Mouse (Mus musculus) heart, postnatal 4 days (tissue): ENCODE data around the gene Nfatc2. TPM values are rescaled to one million over a fixed set of nuclear protein-coding genes. Genes with fewer than 3 reads are reported as not detected.

ENCODE experiments used
- DNase-seq: peaks from one replicate; pipeline ENCODE4 v3.0.0; 2021
- microRNA-seq, 2 experiments: library from miRNA; unstranded; fragments of <30 nt; microRNA quantifications; one replicate each; pipeline ENCODE4 v1.2.0; 2021 to 2022
- total RNA-seq, 2 experiments: library from RNA; stranded (reverse); gene quantifications; 2 replicates each; pipeline ENCODE4 v1.2.3; 2021

Gene Nfatc2
- total RNA-seq, 2 experiments from 2014 or later: 18.8 to 21.3 TPM

GRCm38 (mm10) chr2:168432394-168432793 is 169.1 kb downstream of the Nfatc2 start:
- no peak for DNase-seq

DNA sequence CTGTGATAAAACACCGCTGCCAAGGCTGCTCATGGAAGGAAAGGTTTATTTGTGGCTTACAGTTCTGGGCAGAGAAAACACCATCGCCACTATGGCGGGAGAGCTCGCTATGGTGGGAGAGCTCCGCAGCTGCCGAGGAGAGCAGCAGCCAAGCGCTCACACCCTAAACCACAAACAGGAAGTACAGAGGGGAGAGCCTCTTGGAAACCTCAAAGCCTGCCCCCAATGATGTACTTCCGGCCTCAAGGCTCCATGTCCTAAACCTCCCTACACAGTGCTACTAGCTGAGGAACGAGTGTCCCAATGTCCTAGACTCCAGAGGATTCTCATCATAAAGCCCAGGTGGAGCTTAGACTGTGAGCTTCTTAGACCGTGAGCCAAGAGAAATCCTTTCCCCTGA is 171.9 kb downstream of the Nfatc2 start:
- DNase-seq: no peak

- no peak for DNase-seq
Observed at GRCm38 (mm10) chr2:168428375-168428901, 173.0 kb downstream of the Nfatc2 start.

Small RNA genes lying within 50 kb of the gene (microRNA-seq; reads per million reads assigned to microRNA genes)
- gene Mir7004: 0.69 to 1.0 reads per million in 2 experiments

Other genes starting within 250 kb of the Nfatc2 start
- gene Atp9a, start 140.8 kb upstream of the Nfatc2 start, total RNA-seq: 10 to 100 TPM; 56.8 to 57.7 TPM
- gene Sall4, start 166.3 kb upstream of the Nfatc2 start, total RNA-seq: 1 to 10 TPM; 1.1 to 1.5 TPM